Mouse (Mus musculus) kidney, embryonic 15.5 days (tissue): ENCODE measurements around the gene Unc5c. TPM values are rescaled to one million over a fixed set of nuclear protein-coding genes. Genes with fewer than 3 reads are reported as not detected.

Experiments
- ATAC-seq: fragments of 200-750 bp; cut with Nextera tagmentation; replicated peaks from 2 replicates; pipeline ENCODE4 v1.8.0; 2017; ENCODE audit warnings: moderate TSS enrichment; ENCODE audit not compliant: low FRiP score
- H3K27ac ChIP-seq: fragments of 300-500 bp; sonication (generic); 2 replicates; pipeline ENCODE4 v1.5.1; 2015; ENCODE audit warnings: mild to moderate bottlenecking, inconsistent platforms
- H3K27me3 ChIP-seq: fragments of 300-500 bp; sonication (generic); 2 replicates; pipeline ENCODE4 v1.6.1; 2015; ENCODE audit warnings: inconsistent platforms
- H3K36me3 ChIP-seq: fragments of 300-500 bp; sonication (generic); 2 replicates; pipeline ENCODE4 v1.6.1; 2015; ENCODE audit warnings: inconsistent platforms
- H3K4me1 ChIP-seq: fragments of 300-500 bp; sonication (generic); 2 replicates; pipeline ENCODE4 v1.6.1; 2015; ENCODE audit warnings: inconsistent platforms
- H3K4me2 ChIP-seq: fragments of 300-500 bp; sonication (generic); 2 replicates; pipeline ENCODE4 v1.6.1; 2015; ENCODE audit warnings: moderate library complexity, mild to moderate bottlenecking, inconsistent platforms
- H3K4me3 ChIP-seq: fragments of 300-500 bp; sonication (generic); replicated peaks from 2 replicates; pipeline ENCODE4 v1.5.1; 2015; ENCODE audit warnings: mild to moderate bottlenecking, inconsistent platforms
- H3K9ac ChIP-seq: fragments of 300-500 bp; sonication (generic); 2 replicates; pipeline ENCODE4 v1.6.1; 2015; ENCODE audit warnings: mild to moderate bottlenecking, inconsistent platforms
- H3K9me3 ChIP-seq: fragments of 300-500 bp; sonication (generic); replicated peaks from 2 replicates; pipeline ENCODE4 v1.6.1; 2016; ENCODE audit warnings: inconsistent platforms
- WGBS: fragments of 180-500 bp; shearing (Covaris S2); methylation state at CpG from one replicate; pipeline ENCODE4 v1.1.7; 2015; ENCODE audit warnings: mixed read lengths; 5-methylcytosine and 5-hydroxymethylcytosine counted together
- polyA plus RNA-seq: library from polyadenylated mRNA; unstranded; fragments of >200 nt; fragmentation: Nextera tagmentation; extraction: Ambion mirVana; gene quantifications from 2 replicates; pipeline ENCODE4 v1.2.1, GENCODE M21; 2015

Unc5c gene
- polyA plus RNA-seq, 1 experiment from 2014 or later: 27.5 TPM

- no peaks in the 10 kb centered on the region for H3K27me3 ChIP-seq
- H3K9me3 ChIP-seq: no peaks in the 10 kb centered on the region
- no peak overlapping the region for H3K9ac ChIP-seq
- 67% methylated on average over 1 of the region's 1 CpGs for WGBS
- no peaks in the 10 kb centered on the region for H3K36me3 ChIP-seq
- no peak overlapping the region for H3K4me3 ChIP-seq
- H3K27ac ChIP-seq: no peak overlapping the region
- no peaks in the 10 kb centered on the region for H3K4me1 ChIP-seq
- no peak overlapping the region for H3K4me2 ChIP-seq
- no peak for ATAC-seq
Measured at GRCm38 (mm10) chr3:141616718-141617117, 151.7 kb downstream of the Unc5c start.

- no peaks in the 10 kb centered on the region for H3K36me3 ChIP-seq
- no peak overlapping the region for H3K4me3 ChIP-seq
- no peaks in the 10 kb centered on the region for H3K27me3 ChIP-seq
- ATAC-seq: no peak
- 73% methylated on average over 1 of the region's 1 CpGs for WGBS
- H3K4me2 ChIP-seq: no peak overlapping the region
- no peaks in the 10 kb centered on the region for H3K9me3 ChIP-seq
- no peaks in the 10 kb centered on the region for H3K4me1 ChIP-seq
- no peak overlapping the region for H3K27ac ChIP-seq
- no peak overlapping the region for H3K9ac ChIP-seq
Measured at GRCm38 (mm10) chr3:141618675-141619074, 153.7 kb downstream of the Unc5c start.

GRCm38 (mm10) chr3:141621496-141621895, 156.5 kb downstream of the Unc5c start:
- WGBS: 88% methylated on average over 1 of the region's 1 CpGs
- no peaks in the 10 kb centered on the region for H3K36me3 ChIP-seq
- H3K4me3 ChIP-seq: no peak overlapping the region
- no peak overlapping the region for H3K27ac ChIP-seq
- no peak for ATAC-seq
- no peaks in the 10 kb centered on the region for H3K4me1 ChIP-seq
- no peak overlapping the region for H3K9ac ChIP-seq
- H3K27me3 ChIP-seq: no peaks in the 10 kb centered on the region
- no peaks in the 10 kb centered on the region for H3K9me3 ChIP-seq
- no peak overlapping the region for H3K4me2 ChIP-seq

GRCm38 (mm10) chr3:141626935-141627638, 162.1 kb downstream of the Unc5c start:
- 78% methylated on average over 1 of the region's 1 CpGs for WGBS

GRCm38 (mm10) chr3:141627639-141627977, 162.6 kb downstream of the Unc5c start:
- WGBS: 90% methylated on average over 5 of the region's 5 CpGs
- ATAC-seq: no peak
- no peak overlapping the region for H3K4me3 ChIP-seq
- H3K36me3 ChIP-seq: no peaks in the 10 kb centered on the region
- H3K27me3 ChIP-seq: no peaks in the 10 kb centered on the region
- H3K9me3 ChIP-seq: no peaks in the 10 kb centered on the region
- no peak overlapping the region for H3K4me2 ChIP-seq
- H3K9ac ChIP-seq: no peak overlapping the region
- H3K27ac ChIP-seq: no peak overlapping the region
- H3K4me1 ChIP-seq: no peaks in the 10 kb centered on the region

More at GRCm38 (mm10) chr3:141626935-141627638, 162.1 kb downstream of the Unc5c start:
- H3K27ac ChIP-seq: no peak overlapping the region
- H3K9me3 ChIP-seq: no peaks in the 10 kb centered on the region
- no peaks in the 10 kb centered on the region for H3K27me3 ChIP-seq
- no peaks in the 10 kb centered on the region for H3K4me1 ChIP-seq
- no peak overlapping the region for H3K4me3 ChIP-seq
- H3K9ac ChIP-seq: no peak overlapping the region
- no peaks in the 10 kb centered on the region for H3K36me3 ChIP-seq
- no peak for ATAC-seq
- no peak overlapping the region for H3K4me2 ChIP-seq

- Histone ChIP-seq H3K4me3 (no peak overlapping the region), H3K27me3 (no peaks in the 10 kb centered on the region), H3K4me2 (no peak overlapping the region), H3K9ac (no peak overlapping the region), H3K9me3 (no peaks in the 10 kb centered on the region), H3K27ac (no peak overlapping the region), H3K4me1 (no peaks in the 10 kb centered on the region), H3K36me3 (no peaks in the 10 kb centered on the region)
- no peak for ATAC-seq
- 64% methylated on average over 1 of the region's 1 CpGs for WGBS
Measured at GRCm38 (mm10) chr3:141629431-141629830, 164.4 kb downstream of the Unc5c start.

- 69% methylated on average over 1 of the region's 1 CpGs for WGBS
- no peak for ATAC-seq
- Histone ChIP-seq H3K4me1 (no peaks in the 10 kb centered on the region), H3K27me3 (no peaks in the 10 kb centered on the region), H3K9ac (no peak overlapping the region), H3K4me3 (no peak overlapping the region), H3K4me2 (no peak overlapping the region), H3K9me3 (no peaks in the 10 kb centered on the region), H3K27ac (no peak overlapping the region), H3K36me3 (no peaks in the 10 kb centered on the region)
Measured at GRCm38 (mm10) chr3:141637900-141638299, 172.9 kb downstream of the Unc5c start.

- WGBS: 68% methylated on average over 5 of the region's 5 CpGs
- H3K4me2 ChIP-seq: no peak overlapping the region
- no peak overlapping the region for H3K4me3 ChIP-seq
- no peak overlapping the region for H3K9ac ChIP-seq
- ATAC-seq: no peak
- H3K4me1 ChIP-seq: no peaks in the 10 kb centered on the region
- H3K27me3 ChIP-seq: no peaks in the 10 kb centered on the region
- no peaks in the 10 kb centered on the region for H3K9me3 ChIP-seq
- H3K36me3 ChIP-seq: no peaks in the 10 kb centered on the region
- no peak overlapping the region for H3K27ac ChIP-seq
Measured at GRCm38 (mm10) chr3:141644264-141644663, 179.2 kb downstream of the Unc5c start.

- Histone ChIP-seq H3K27ac (no peak overlapping the region), H3K9ac (no peak overlapping the region), H3K4me1 (no peaks in the 10 kb centered on the region), H3K36me3 (no peaks in the 10 kb centered on the region), H3K4me3 (no peak overlapping the region), H3K27me3 (no peaks in the 10 kb centered on the region), H3K4me2 (no peak overlapping the region), H3K9me3 (no peaks in the 10 kb centered on the region)
- no peak for ATAC-seq
- WGBS: 91% methylated on average over 2 of the region's 2 CpGs
Measured at GRCm38 (mm10) chr3:141646588-141646987, 181.6 kb downstream of the Unc5c start.

GRCm38 (mm10) chr3:141650658-141651057, 185.6 kb downstream of the Unc5c start:
- H3K4me2 ChIP-seq: no peak overlapping the region
- no peaks in the 10 kb centered on the region for H3K4me1 ChIP-seq
- H3K27ac ChIP-seq: no peak overlapping the region
- H3K9ac ChIP-seq: no peak overlapping the region
- no peaks in the 10 kb centered on the region for H3K27me3 ChIP-seq
- WGBS: 88% methylated on average over 3 of the region's 3 CpGs
- H3K9me3 ChIP-seq: no peaks in the 10 kb centered on the region
- no peaks in the 10 kb centered on the region for H3K36me3 ChIP-seq
- H3K4me3 ChIP-seq: no peak overlapping the region
- ATAC-seq: no peak

GRCm38 (mm10) chr3:141653915-141654314, 188.9 kb downstream of the Unc5c start:
- H3K36me3 ChIP-seq: no peaks in the 10 kb centered on the region
- 92% methylated on average over 1 of the region's 1 CpGs for WGBS
- H3K4me2 ChIP-seq: no peak overlapping the region
- H3K27ac ChIP-seq: no peak overlapping the region
- ATAC-seq: no peak
- no peak overlapping the region for H3K9ac ChIP-seq
- no peaks in the 10 kb centered on the region for H3K9me3 ChIP-seq
- H3K27me3 ChIP-seq: no peaks in the 10 kb centered on the region
- no peak overlapping the region for H3K4me3 ChIP-seq
- peaks cover 2% of the 10 kb centered on the region; the same call in 1 of the 2 replicates for H3K4me1 ChIP-seq

GRCm38 (mm10) chr3:141659041-141659789, 194.2 kb downstream of the Unc5c start:
- H3K4me3 ChIP-seq: no peak overlapping the region
- no peak for ATAC-seq
- H3K9ac ChIP-seq: no peak overlapping the region
- H3K4me1 ChIP-seq: peaks cover 20% of the 10 kb centered on the region
- 35% methylated on average over 3 of the region's 3 CpGs for WGBS
- no peak overlapping the region for H3K4me2 ChIP-seq
- H3K27me3 ChIP-seq: no peaks in the 10 kb centered on the region
- H3K36me3 ChIP-seq: no peaks in the 10 kb centered on the region
- peak overlapping the region; percentile 79 for H3K27ac ChIP-seq
- no peaks in the 10 kb centered on the region for H3K9me3 ChIP-seq
